Mouse (Mus musculus) fat pad, adult 2 months (tissue): ENCODE results near the gene Ston1.

Experiments used
- DNase-seq: peaks from one replicate; pipeline ENCODE4 v3.0.0-alpha.2; 2011; ENCODE audit warnings: low read depth, low spot score; ENCODE audit errors: extremely low read depth

The Ston1 gene

DNA sequence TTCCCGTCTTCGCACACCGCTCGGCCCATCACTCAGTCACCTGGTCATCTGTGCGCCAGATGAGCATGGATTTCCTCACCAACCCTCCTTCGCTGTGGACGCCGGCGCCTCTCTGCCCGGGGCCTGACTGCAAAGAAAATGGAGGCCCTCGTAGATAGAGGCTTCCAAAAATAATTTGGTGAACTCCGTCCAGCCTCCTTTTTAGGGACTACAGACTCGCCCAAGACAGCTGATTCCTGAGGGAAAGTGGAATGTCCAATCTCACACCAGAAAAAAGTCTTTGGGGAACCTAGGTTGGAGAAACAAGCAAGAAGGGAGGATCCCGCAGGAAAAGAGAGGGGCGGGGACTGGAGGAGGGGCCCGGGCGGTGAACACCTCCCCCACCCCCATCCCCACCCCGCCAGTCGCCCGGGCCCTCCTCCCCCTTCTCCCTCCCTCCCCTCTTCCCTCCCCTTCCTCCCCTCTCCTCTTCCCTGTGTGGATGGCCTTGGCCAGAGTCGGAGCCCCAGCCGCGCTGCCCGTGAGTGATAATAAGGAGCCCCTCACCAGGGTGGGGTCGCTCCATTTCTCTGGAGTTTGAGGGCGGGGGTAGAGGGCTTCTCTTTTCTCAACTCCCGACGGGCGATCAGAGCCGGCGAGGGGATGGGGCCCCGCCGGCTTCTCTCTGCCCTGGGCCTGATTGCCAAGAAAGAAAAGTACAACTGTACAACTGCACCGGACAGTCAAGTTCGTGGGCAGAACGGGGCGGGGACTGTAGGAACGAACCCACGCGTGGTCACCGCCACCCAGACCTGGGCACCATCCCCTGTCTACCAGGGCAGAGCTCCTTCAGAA lies at the start of gene Ston1:
Gene Ston1, plus strand, starts transcription at position 463 of the 834 bp plus-strand sequence.
- no peak for DNase-seq

DNA sequence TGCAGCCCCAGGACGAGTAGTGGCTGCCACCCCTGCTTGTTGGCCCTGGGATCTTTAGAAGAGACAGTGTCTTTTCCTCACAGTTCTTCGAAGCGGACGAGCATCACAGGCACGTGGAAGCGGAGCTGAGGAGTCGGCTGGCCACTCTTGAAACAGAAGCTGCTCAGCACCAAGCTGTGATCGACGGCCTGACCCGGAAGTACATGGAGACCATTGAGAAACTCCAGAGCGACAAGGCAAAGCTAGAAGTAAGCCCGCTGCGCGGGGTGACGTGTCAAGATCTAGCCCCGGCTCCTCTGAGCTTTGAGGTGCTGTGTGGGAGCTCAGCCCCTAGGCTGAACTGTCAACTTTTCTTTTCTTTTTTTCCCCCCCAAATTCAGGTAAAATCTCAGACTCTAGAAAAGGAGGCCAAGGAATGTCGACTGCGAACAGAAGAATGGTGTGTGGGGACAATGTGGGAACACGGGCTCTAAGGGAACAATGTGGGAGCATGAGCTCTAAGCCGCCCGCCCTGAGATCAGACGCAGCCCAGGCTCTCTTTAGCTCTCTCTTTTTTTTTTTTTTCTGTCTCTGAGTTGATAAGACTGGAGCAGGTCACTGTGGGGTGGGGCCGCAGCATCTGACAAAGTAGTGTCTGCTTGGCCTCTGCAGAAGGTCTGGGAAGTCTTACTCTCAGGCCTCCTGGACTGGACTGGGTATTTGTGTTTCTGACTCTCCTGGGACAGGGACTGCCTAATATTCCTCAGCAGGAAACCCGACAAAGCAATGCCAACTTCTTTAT lies 47.9 kb upstream of the Ston1 start:
- DNase-seq, result no peak

DNA sequence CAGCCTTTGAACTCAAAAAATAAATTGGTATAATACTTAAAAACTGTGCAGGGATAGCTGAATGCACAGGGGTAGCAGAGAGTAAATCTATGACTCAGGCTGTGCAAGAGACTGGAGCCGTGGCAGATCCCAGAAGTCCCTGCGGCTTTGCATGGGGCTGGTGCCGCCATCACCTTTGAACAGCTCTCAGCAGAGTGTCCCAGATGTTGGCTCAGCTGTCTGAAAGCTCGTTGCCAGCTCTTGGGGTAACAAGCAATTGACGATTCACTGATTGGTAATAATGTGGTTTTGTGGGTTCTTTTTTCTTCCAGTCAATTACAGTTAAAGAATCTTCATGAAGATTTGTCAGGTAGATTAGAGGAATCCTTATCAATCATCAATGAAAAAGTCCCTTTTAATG lies 47.1 kb upstream of the Ston1 start:
- no peak for DNase-seq

DNA sequence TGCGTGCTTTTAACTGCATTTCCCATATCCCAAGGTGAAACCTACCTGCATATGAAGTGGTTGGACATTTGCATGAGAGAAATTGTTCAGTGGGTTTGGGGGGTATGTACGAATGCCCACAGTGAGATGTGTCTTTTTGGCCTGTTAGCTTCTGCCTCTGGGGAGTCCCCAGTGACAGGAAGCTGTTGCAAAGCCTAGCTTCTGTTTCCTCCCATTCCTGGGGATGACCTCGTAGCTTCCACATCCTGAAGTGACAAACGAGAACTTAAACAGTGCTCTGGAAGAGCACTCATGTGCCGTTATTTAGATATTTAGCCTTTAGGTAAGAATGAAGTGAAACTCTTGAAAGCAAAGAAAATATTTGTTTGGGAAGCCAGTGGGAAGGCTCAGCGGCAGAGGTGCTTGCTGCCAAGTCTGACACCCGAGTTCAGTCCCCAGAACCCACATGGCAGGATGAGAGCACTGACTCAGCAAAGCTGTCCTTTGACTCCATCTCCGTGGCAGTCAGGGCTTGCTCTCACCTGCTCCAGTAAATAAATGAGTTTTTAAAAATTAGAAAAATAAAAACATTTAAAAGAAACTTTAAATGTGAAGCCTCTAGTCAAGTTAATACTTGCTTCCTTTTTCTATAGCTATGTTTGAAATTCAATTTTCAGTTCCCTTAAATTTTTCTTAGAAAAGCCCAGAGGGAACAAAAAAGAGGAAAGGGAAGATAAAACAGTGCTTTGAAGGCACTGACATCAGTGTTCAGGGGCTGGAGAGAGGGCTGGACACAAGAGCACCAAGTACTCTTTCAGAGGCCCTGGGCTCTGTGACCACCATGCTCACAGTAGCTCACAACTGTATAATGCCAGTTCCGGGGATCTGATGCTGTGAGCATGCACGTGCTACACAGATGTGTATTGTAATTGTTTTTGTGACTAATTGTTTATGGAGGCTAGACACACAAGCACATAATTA lies 46.2 kb upstream of the Ston1 start:
- DNase-seq, result no peak

DNA sequence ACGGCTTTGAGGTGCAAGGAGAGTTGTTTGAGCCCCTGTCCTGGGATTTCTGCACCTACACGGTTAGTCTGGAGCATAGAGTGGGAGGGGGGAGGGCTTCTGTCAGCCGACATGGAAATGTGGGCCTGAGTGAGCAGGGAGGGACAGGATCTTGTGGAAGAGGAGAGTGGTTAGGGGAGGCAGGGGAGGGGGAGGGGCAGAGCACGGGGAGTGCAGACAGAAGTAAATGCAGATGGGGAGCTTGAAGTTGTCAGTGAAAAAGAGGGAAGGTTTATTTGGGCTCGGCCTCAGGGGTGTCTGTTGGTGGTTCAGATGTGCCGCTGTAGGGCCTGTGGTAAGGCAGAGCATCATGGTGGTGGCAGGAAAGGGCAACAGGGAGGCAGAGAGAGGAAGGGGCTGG lies 44.9 kb upstream of the Ston1 start:
- DNase-seq, result no peak

DNA sequence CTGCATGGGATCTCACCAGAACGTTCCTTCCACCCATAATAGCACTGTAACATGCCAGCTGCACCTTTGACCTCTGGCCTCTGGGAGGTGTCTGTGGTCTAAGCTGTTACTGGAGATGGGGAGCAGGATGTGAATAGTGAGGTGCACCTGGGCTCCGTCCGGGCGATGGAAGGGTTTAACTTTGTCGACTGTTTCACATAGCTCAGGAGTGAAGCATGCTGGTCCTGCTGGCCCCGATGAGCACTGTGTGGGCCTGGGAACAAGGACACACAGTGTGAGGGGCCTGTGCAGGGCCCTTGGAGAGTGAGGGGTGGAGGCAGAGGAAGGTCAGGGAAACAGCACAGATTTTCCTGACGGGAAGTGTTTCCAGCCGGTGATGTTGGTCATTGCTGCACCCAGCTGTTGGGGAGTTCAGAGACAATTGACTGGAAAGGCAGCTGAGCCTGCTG lies 44.5 kb upstream of the Ston1 start:
- DNase-seq, result no peak

DNA sequence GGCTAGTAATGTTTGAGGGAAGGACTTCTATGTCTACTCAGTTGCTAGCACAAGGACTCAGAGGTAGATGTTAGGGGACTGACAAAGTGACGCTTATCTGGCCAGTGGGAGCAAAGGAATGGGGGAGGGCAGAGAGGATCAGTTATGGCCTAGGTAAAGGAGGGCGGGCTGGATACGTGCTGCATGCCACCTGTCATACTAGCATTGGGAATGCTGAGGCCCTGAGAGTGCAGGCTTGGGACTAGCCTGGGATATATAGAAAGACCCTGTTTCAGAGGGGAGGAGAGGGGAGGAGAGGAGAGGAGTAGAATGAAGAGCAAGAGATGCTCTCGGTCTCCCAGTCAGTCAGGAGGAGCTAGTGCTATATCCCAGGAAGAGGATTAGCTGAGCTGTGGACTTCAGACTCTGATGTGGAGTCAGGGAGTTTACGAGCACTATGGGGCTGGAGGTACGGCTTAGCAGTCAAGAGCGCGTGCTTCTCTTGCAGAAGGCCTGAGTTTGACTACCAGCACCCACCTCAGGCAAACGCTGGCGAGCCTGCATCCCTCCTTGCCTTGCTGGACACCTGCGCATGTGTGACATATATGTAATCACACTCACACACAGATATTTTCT lies 43.9 kb upstream of the Ston1 start:
- DNase-seq, result no peak

DNA sequence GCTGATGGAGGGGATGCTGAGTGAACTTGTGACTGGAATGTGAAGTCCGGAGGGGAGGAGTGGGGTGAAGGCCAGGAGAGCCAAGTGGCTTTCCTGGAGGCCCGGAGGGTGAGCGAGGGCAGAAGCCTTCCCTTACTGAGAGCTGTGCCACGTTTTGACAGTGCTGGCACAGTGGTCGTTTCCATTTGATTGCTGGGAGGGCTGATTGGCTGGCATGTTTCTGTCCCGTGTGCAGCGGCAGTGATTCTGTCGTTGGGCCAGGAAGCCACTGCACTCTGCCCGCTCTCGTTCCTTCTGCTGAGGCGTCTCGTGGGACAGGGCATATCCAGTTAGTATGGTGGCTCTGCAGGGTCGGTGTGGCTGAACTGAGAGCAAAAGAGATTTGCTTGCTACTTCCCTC lies 41.3 kb upstream of the Ston1 start:
- DNase-seq, result no peak

DNA sequence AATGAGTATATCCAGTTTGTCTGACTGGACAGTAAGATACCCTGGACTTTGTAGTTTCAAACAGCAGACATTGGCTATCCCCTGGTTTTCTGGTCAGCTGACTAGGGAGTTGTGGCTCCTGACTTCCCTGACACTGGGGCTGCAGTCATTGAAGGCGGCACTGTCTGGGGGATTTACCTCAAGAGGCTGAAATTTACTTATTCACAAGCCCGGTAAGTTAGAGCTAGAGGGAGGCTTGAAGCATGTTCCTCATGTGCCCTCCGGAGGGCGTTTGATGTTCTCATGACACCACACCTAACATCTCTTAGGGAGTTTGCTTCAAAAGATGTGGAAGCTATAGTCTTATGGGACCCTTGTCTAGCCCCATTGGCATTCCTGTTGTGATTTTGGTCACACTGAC lies 40.8 kb upstream of the Ston1 start:
- no peak for DNase-seq

DNA sequence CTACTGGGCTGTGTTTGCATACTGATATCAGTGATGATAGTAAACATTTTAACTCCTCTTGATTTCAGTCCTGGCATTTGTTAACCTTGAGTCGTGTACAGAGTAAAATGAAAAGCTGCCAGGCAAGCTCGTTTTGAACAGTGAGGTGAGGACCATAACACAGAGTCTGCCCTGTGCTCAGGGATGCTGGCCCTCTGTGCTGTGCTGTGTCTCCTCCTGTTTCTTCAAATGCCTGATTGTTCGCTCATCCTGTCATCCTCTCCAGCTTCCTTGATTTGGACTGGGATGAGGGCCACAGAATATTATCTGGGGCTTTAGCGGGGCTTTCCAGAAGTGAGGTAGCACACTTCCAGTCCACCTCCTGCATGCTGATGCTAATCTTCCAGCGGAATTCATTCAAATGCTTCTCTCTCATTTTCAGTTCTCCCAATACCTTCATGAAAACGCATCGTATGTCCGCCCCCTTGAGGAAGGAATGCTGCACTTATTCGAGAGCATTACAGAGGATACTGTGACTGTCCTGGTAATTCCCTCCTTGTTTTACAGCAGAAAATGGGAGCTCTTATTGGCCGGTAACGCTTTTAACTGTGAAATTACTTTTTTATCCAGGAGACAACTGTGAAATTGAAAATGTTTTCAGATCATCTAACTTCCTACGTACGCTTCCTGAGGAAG lies 39.2 kb upstream of the Ston1 start:
- DNase-seq, result no peak

DNA sequence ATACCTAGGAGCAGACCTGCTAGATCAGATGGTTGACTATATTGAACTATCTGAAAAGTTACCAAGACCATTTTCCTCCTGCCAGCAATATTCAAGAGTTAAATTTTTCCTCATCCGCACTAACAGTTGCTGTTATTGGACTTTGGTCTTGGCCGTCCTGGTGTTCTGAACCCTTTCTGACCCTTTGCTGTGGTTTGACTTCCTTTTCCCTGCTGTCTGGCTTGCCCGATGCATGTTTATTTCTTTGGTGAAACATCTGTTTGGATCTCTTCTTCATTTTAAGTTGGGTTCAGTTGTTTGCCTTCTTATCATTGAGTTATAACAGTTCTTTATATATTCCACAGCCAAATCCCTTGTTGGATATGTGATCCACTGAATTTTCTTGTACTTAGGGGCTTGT lies 33.9 kb upstream of the Ston1 start:
- no peak for DNase-seq

DNA sequence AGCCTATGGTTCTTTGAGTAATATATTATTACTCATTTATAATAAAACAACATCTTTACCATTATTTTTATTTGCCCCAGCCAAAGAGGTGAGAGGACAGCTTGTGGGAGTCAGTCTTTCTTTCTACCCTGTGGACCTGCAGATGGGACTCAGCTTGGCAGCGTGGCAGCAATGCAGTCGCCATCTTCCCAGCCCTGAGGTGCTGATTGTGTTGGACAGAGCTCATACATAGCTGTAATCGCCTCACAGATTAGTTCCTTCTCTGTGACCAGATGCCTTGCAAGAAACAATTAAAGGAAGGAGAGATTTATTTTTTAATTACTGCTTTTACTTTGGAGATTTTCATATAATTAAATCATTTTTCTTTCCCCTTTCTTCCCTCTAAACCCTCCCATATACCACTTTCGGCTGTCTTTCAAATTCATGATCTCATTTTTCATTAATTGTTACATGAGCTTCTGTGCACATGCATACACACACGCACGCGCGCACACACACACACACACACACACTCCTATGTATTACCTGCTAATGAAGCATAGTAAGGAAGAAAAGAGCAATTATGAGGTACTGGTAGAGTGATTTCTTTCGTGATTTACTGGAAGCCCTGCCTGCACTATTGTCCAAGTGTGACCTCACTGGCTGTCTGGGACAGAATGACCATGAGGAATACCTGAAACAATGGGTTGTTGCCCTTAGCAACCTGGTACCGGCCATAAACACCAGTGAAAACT lies 27.5 kb upstream of the Ston1 start:
- no peak for DNase-seq

DNA sequence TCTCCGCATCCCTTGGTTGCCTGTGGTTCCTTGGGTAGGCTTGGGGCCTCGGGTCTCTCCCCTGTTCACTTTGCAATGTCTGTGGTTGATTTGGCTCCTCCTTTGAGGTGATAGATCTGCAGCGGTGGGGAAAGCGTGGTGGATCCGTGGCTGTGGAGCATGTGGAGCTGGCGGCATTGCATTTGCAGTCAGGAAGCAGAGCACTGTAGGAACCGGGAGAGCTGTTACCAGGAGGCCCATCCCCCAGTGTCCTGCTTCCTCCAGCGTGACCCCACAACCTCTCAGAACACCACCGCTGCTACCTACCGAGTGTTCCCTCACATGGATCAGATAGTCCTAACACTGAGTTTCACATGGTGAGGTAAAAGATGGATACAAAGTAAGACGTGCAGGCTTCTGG lies 26.7 kb upstream of the Ston1 start:
- no peak for DNase-seq

DNA sequence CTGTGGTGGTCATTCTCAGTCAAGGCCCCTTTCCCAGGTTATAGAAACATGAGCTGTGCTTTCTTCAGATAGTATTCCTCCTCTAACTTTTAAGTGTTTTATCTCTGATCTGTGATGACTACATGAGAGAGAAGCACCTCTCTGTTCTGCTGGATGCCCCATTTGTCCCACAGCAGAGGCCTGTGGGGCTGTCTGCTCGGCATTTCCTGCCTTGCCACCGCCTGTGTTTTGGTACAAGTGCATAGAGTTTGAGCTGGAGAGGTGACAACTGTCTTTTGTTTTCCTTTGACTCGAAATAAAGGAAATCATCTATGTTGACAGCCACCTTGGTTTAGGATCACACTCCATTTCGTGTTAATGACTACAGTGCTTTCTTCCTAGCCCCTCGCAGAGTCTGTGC lies 22.7 kb upstream of the Ston1 start:
- DNase-seq, result no peak

DNA sequence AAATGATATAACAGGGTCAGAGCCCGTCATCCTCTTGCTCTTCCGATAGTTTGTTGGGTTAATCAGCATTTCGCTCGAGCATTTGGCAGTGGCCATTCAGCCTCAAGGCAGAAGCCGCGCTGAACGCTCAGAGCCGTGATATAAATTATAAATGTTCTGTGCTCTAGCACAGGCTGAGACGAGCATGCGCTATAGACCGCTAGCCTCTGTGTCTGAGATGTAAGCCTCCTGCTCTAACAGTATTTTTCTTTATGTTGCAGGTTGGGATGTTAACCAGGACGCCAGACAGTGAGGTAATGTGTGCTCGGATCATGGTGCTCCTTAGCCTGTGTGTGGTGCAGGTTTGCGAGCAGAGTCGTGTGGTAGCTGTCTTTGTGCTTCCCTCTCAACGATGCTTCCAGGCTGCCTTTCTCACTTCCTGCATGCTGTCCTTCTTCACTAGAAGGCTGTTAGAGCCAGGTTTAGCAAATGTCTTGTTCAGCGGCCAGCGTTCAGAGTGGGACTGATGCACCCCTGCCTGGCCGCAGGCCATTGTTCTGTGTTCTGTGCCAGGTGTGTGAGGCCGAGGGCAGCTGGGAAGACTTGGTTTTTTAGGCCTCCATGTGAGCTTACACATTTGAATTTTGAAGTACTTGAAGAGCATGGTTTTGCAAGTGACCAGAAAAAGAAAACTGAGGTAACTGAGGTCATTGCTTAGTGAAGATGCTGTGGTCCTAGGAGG lies 18.8 kb upstream of the Ston1 start:
- DNase-seq, result no peak

DNA sequence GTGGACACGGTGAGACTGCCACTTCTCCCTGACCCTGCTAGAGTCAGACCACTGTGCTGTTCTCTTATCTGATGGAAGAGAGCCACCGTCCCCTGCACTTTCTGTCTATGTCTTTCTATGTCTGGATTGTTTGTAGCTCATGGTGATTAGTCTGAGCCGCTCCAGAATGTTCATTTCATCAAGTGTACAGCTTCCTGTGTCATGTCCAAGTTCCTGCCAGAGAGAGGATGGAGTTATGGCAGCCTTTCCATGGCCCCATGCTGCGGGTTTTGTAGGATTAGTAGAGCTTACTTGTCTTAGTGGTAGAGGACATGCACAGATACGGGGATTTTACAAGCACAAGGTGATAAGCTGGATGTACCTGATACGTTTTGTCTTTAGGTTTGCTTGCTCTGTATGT lies 16.9 kb upstream of the Ston1 start:
- DNase-seq, result no peak

DNA sequence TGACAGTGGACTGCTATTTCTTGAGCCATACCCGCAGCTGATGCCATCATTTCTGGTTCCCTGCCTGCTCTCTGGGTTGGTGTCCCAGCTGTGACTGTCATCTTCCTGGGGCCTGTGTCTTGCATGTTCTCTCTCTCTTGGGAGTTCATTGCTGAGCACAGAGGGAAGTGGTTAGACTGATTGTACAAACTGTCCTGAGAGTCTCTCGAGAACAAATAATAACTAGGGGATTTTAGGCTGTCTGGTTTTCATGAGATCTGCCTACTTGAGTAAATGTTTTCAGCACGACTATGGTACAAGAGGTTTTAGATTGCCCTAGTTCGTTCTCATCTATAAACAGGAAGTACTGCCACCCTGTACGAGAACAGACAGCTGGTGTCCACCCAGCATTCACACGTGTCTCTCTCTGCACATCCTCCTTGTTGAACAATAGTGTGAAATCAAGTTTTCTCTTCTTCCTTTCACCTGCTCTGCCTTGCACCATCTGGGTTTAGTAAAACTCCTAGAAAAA lies 15.9 kb upstream of the Ston1 start:
- DNase-seq, result no peak

DNA sequence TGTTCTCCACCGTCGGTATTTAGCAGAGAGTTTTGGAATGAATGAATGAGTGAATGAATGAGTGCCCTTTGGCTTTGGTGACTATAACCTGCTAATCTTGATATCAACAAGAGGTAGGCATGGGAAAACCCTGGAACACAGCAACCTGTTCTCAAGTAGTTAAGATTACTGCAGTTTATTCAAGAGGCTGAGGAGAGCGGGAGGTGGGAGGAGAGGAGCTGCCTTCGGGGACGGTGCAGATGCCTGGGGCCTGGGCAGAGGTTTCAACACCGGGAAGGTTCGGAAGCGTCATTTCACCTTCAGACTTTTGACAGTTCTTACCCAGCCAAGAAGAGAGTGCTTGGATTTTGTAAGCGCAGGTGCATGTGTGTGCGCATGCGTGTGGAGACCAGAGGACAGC lies 14.5 kb upstream of the Ston1 start:
- DNase-seq, result no peak

DNA sequence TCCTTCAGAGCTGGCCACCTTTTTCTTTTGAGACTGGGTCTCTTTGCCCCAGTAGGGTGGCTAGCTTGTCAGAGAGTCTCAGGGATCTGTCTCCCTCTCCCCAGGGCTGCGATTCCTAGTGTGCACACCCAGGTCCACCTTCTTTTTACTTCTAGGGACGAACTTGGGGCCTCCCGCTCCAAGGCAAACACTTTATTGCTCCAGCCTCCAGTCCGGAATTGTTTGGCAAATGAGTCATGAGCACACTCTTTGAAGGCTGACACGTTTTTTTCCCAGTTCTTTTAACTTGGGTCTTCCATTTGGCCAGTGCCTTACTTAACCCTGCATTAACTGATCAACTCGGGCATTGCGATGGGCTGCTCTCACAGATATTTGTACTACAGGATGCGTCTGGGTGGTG lies 14.1 kb upstream of the Ston1 start:
- DNase-seq, result no peak
